8 mouse cellular contexts compared by ENCODE assay signal in genomic region chr10:97313407-97313901, GRCm38 (mm10).
DNase-seq lines count a peak whose midpoint lies in the region; ATAC-seq lines count a peak whose summit lies in the region.

No protein-coding gene starts in this region.

- H3K36me3 ChIP-seq in embryonic facial prominence, embryonic 12.5 days = no peaks in the 10 kb centered on the region
- no peaks in the 10 kb centered on the region for H3K36me3 ChIP-seq in midbrain, embryonic 11.5 days (ENCODE audit: control insufficient read depth, insufficient read depth, low read length)

- peak; percentile 92 for ATAC-seq in embryonic facial prominence, embryonic 12.5 days (ENCODE audit: insufficient number of reproducible peaks, insufficient read depth, low FRiP score, low TSS enrichment)
- peak; percentile 93 for ATAC-seq in midbrain, embryonic 11.5 days (ENCODE audit: low FRiP score)

- WGBS in embryonic facial prominence, embryonic 12.5 days = 0% methylated on average over 13 of the region's 13 CpGs
- WGBS in midbrain, embryonic 11.5 days = 4% methylated on average over 13 of the region's 13 CpGs

- peak overlapping the region; percentile 96 for H3K27ac ChIP-seq in embryonic facial prominence, embryonic 12.5 days
- peak overlapping the region; percentile 85 for H3K27ac ChIP-seq in midbrain, embryonic 11.5 days (ENCODE audit: low read depth, low read length)

- peak; percentile 79 for DNase-seq in adrenal gland, postnatal 25 days
- peak; percentile 99 for DNase-seq in heart, adult 11 months
- DNase-seq in kidney, adult 11 months = peak; percentile 84
- DNase-seq in left cerebral cortex, postnatal 4 days = peak; percentile 82
- DNase-seq in midbrain, embryonic 11.5 days (ENCODE audit: low spot score, missing footprints) = peak; percentile 94
- peak; percentile 67 for DNase-seq in right cerebral cortex, postnatal 4 days
- DNase-seq in yolk sac, embryonic 10.5 days (ENCODE audit: low spot score) = peak; percentile 81

- peak overlapping the region; percentile 58 for H3K4me2 ChIP-seq in embryonic facial prominence, embryonic 12.5 days (replicated peaks)
- H3K4me2 ChIP-seq in midbrain, embryonic 11.5 days = peak overlapping the region; percentile 45

- H3K9ac ChIP-seq in embryonic facial prominence, embryonic 12.5 days = peak overlapping the region; percentile 54
- peak overlapping the region; percentile 67 for H3K9ac ChIP-seq in midbrain, embryonic 11.5 days (ENCODE audit: low read length)

- no peaks in the 10 kb centered on the region for H3K9me3 ChIP-seq in embryonic facial prominence, embryonic 12.5 days
- H3K9me3 ChIP-seq in midbrain, embryonic 11.5 days (ENCODE audit: control insufficient read depth, low read length) = no peaks in the 10 kb centered on the region

- H3K27me3 ChIP-seq in embryonic facial prominence, embryonic 12.5 days = no peaks in the 10 kb centered on the region
- no peaks in the 10 kb centered on the region for H3K27me3 ChIP-seq in midbrain, embryonic 11.5 days (ENCODE audit: control insufficient read depth, insufficient read depth, low read length)

- H3K4me3 ChIP-seq in embryonic facial prominence, embryonic 12.5 days = peak overlapping the region; percentile 39
- peak overlapping the region; percentile 37 for H3K4me3 ChIP-seq in midbrain, embryonic 11.5 days (ENCODE audit: low read depth, low read length)

- peaks cover 9% of the 10 kb centered on the region; the same call in 1 of the 2 replicates for H3K4me1 ChIP-seq in embryonic facial prominence, embryonic 12.5 days
- no peaks in the 10 kb centered on the region; the same call in 1 of the 2 replicates for H3K4me1 ChIP-seq in midbrain, embryonic 11.5 days (ENCODE audit: control insufficient read depth, insufficient read depth, low read length)

- intact Hi-C loops in left cerebral cortex, postnatal 4 days (cut with DNase I) = loop anchor here (5.0 to 10.0 kb wide), 4 partner anchors 359 to 1101 kb away; partner anchors contain the start of gene Btg1

Comparison
In these comparisons a context has a peak if more than half of its experiments do, and no peak if none do; other contexts are left out.
1. Peak in every context shown above with its lines: DNase-seq, ATAC-seq, H3K4me3 ChIP-seq and H3K27ac ChIP-seq.